Comparison of ENCODE assay signal across 21 mouse cellular contexts in genomic region chr2:72779268-72780163, GRCm38 (mm10).
DNase-seq lines count a peak whose midpoint lies in the region; ATAC-seq and TF ChIP-seq lines count a peak whose summit lies in the region.
"Had no signal": no experiment of that assay in that cellular context is flagged by ENCODE, and none has a peak within 500 bp of the region (broad histone marks: within the 10 kb centered on the region; RNA-seq: fewer than 3 reads in every experiment).

No protein-coding gene starts in this region.

- no peak overlapping the region for H3K9ac ChIP-seq in intestine, postnatal 0 days (ENCODE audit: low read depth, low read length)
- no peak overlapping the region for H3K9ac ChIP-seq in intestine, embryonic 16.5 days (ENCODE audit: low read depth, low read length)
- H3K9ac ChIP-seq in limb, embryonic 13.5 days = no peak overlapping the region
- H3K9ac ChIP-seq in midbrain, embryonic 11.5 days (ENCODE audit: low read length) = no peak overlapping the region
- H3K9ac ChIP-seq: forebrain, postnatal 0 days; liver, embryonic 14.5 days had no signal

- 83% methylated on average over 7 of the region's 7 CpGs for WGBS in intestine, postnatal 0 days
- 90% methylated on average over 7 of the region's 7 CpGs for WGBS in intestine, embryonic 16.5 days
- 83% methylated on average over 7 of the region's 7 CpGs for WGBS in limb, embryonic 13.5 days
- 86% methylated on average over 7 of the region's 7 CpGs for WGBS in midbrain, embryonic 11.5 days

- H3K4me3 ChIP-seq in intestine, postnatal 0 days (ENCODE audit: low read depth, low read length) = no peak overlapping the region
- no peak overlapping the region for H3K4me3 ChIP-seq in intestine, embryonic 16.5 days (ENCODE audit: low read length)
- no peak overlapping the region for H3K4me3 ChIP-seq in limb, embryonic 13.5 days
- no peak overlapping the region for H3K4me3 ChIP-seq in midbrain, embryonic 11.5 days (ENCODE audit: low read depth, low read length)
- H3K4me3 ChIP-seq: erythroblast, embryonic 14.5 days; hindbrain, embryonic 10.5 days had no signal

- no peaks in the 10 kb centered on the region for H3K4me1 ChIP-seq in intestine, postnatal 0 days (replicated peaks; ENCODE audit: control insufficient read depth, insufficient read depth, low read length)
- H3K4me1 ChIP-seq in intestine, embryonic 16.5 days (ENCODE audit: control insufficient read depth, insufficient read depth, low read length) = 0 out of 2 replicates have a peak, but pooled peaks cover 2% of the 10 kb centered on the region
- H3K4me1 ChIP-seq in limb, embryonic 13.5 days = peaks cover 37% of the 10 kb centered on the region
- peaks cover 3% of the 10 kb centered on the region; the same call in 1 of the 2 replicates for H3K4me1 ChIP-seq in midbrain, embryonic 11.5 days (ENCODE audit: control insufficient read depth, insufficient read depth, low read length)

- no peaks in the 10 kb centered on the region for H3K27me3 ChIP-seq in intestine, postnatal 0 days (replicated peaks; ENCODE audit: control insufficient read depth, insufficient read depth, low read length)
- no peaks in the 10 kb centered on the region for H3K27me3 ChIP-seq in intestine, embryonic 16.5 days (replicated peaks; ENCODE audit: control insufficient read depth, insufficient read depth, low read length)
- H3K27me3 ChIP-seq in limb, embryonic 13.5 days = no peaks in the 10 kb centered on the region
- no peaks in the 10 kb centered on the region for H3K27me3 ChIP-seq in midbrain, embryonic 11.5 days (ENCODE audit: control insufficient read depth, insufficient read depth, low read length)

- no peak overlapping the region for H3K27ac ChIP-seq in intestine, postnatal 0 days (ENCODE audit: low read depth, low read length)
- H3K27ac ChIP-seq in intestine, embryonic 16.5 days (ENCODE audit: low read length) = no peak overlapping the region
- peak overlapping the region; percentile 73 for H3K27ac ChIP-seq in limb, embryonic 13.5 days
- H3K27ac ChIP-seq in midbrain, embryonic 11.5 days (ENCODE audit: low read depth, low read length) = no peak overlapping the region
- H3K27ac ChIP-seq: hindbrain, embryonic 10.5 days; liver, embryonic 14.5 days had no signal

- DNase-seq in heart, adult 11 months = peak; percentile 67
- no peak for DNase-seq in heart, postnatal 4 days
- DNase-seq in NIH3T3 (ENCODE audit: low read depth) = peak; percentile 29
- no peak for DNase-seq in midbrain, embryonic 11.5 days (ENCODE audit: low spot score, missing footprints)
- DNase-seq: cerebellum, postnatal 10 days; embryo, embryonic 11 days; forebrain, postnatal 0 days; gastrocnemius, postnatal 14 days; kidney, postnatal 36 days; lung, postnatal 14 days; thymus, postnatal 14 days had no signal

- no peaks in the 10 kb centered on the region for H3K36me3 ChIP-seq in intestine, postnatal 0 days (ENCODE audit: control insufficient read depth, insufficient read depth)
- no peaks in the 10 kb centered on the region for H3K36me3 ChIP-seq in intestine, embryonic 16.5 days (ENCODE audit: control insufficient read depth, insufficient read depth, low read length)
- H3K36me3 ChIP-seq in limb, embryonic 13.5 days = no peaks in the 10 kb centered on the region
- no peaks in the 10 kb centered on the region for H3K36me3 ChIP-seq in midbrain, embryonic 11.5 days (ENCODE audit: control insufficient read depth, insufficient read depth, low read length)
- H3K36me3 ChIP-seq: G1E; hindbrain, embryonic 10.5 days had no signal

- peak; percentile 64 for ATAC-seq in intestine, postnatal 0 days
- no peak for ATAC-seq in intestine, embryonic 16.5 days
- peak; percentile 49; the same call in 1 of the 2 replicates for ATAC-seq in limb, embryonic 13.5 days (ENCODE audit: low FRiP score, low read depth)
- no peak for ATAC-seq in midbrain, embryonic 11.5 days (ENCODE audit: low FRiP score)
- ATAC-seq in CD4-positive, CD25-positive, alpha-beta regulatory T cell, adult 4 months = no peak
- ATAC-seq: activated CD4-positive, CD25-positive, alpha-beta regulatory T cell, adult 4 months; forebrain, postnatal 0 days; inflammation-experienced regulatory T-cells, adult 6 months had no signal

- H3K4me2 ChIP-seq in intestine, postnatal 0 days (replicated peaks; ENCODE audit: low read depth) = no peak overlapping the region
- H3K4me2 ChIP-seq in intestine, embryonic 16.5 days (ENCODE audit: low read depth, low read length) = no peak overlapping the region
- no peak overlapping the region for H3K4me2 ChIP-seq in limb, embryonic 13.5 days (replicated peaks)
- H3K4me2 ChIP-seq in midbrain, embryonic 11.5 days = no peak overlapping the region

- no peak for TF ChIP-seq CTCF in intestine, postnatal 0 days (IDR thresholded peaks at IDR 0.05; ENCODE audit: low read depth)

- no peaks in the 10 kb centered on the region for H3K9me3 ChIP-seq in intestine, postnatal 0 days (ENCODE audit: control insufficient read depth)
- H3K9me3 ChIP-seq in intestine, embryonic 16.5 days (ENCODE audit: control insufficient read depth, low read length) = no peaks in the 10 kb centered on the region
- no peaks in the 10 kb centered on the region for H3K9me3 ChIP-seq in limb, embryonic 13.5 days
- H3K9me3 ChIP-seq in midbrain, embryonic 11.5 days (ENCODE audit: control insufficient read depth, low read length) = no peaks in the 10 kb centered on the region
- H3K9me3 ChIP-seq: G1E; hindbrain, embryonic 10.5 days had no signal

Comparison
In these comparisons a context has a peak if more than half of its experiments do, and no peak if none do; other contexts are left out.
1. DNase-seq: peak in heart, adult 11 months (single experiment) and NIH3T3 (single experiment); none in heart, postnatal 4 days (single experiment) and midbrain, embryonic 11.5 days (single experiment).
2. ATAC-seq: peak in intestine, postnatal 0 days (single experiment) and limb, embryonic 13.5 days (single experiment); none in intestine, embryonic 16.5 days (single experiment), midbrain, embryonic 11.5 days (single experiment) and CD4-positive, CD25-positive, alpha-beta regulatory T cell, adult 4 months (single experiment).